Mouse (Mus musculus) brain, embryonic 14.5 days (tissue): ENCODE measurements around the gene Hoxd13. TPM values are rescaled to one million over a fixed set of nuclear protein-coding genes. Genes with fewer than 3 reads are reported as not detected.

ENCODE experiments used
- DNase-seq: peaks from one replicate; pipeline ENCODE4 v3.0.0-alpha.2; 2011; ENCODE audit warnings: low read depth
- CTCF ChIP-seq: fragments of 200-500 bp; IDR thresholded peaks from 2 replicates; pipeline ENCODE4 v1.5.1; 2012; ENCODE audit warnings: inconsistent platforms, mild to moderate bottlenecking, moderate library complexity, borderline replicate concordance; ENCODE audit not compliant: insufficient read depth, insufficient read length; ENCODE audit errors: extremely low read depth
- POLR2A ChIP-seq: fragments of 200-500 bp; IDR thresholded peaks from 2 replicates; pipeline ENCODE4 v1.6.1; 2012; ENCODE audit warnings: mild to moderate bottlenecking, inconsistent platforms, borderline replicate concordance; ENCODE audit not compliant: poor library complexity, insufficient read depth, insufficient read length, severe bottlenecking; ENCODE audit errors: extremely low read depth
- polyA plus RNA-seq: library from polyadenylated mRNA; depleted of rRNA; stranded (reverse); fragments of >200 nt; gene quantifications from 2 replicates; pipeline ENCODE4 v1.2.3, GENCODE M21; 2012; rRNA removed

Hoxd13 gene
- polyA plus RNA-seq, 1 experiment = 0.16 TPM

- no peak for DNase-seq
Observed at GRCm38 (mm10) chr2:74720955-74721491, 52.9 kb downstream of the Hoxd13 start.

More at GRCm38 (mm10) chr2:74720955-74721491, 52.9 kb downstream of the Hoxd13 start:
- TF ChIP-seq CTCF (no peak), POLR2A (no peak)

Other genes with a start within 250 kb of the Hoxd13 start
- gene Lnpk, start 88.9 kb upstream of the Hoxd13 start, polyA plus RNA-seq = 29.8 and 32.9 TPM in 2 replicates
- 1.7 and 4.6 TPM in 2 replicates for gene Evx2, start 8.8 kb upstream of the Hoxd13 start, polyA plus RNA-seq
- gene Hoxd12, start 6.7 kb downstream of the Hoxd13 start, polyA plus RNA-seq = 0.05 TPM in 1 of 2 replicates, not detected in the other
- 0.05 TPM in 1 of 2 replicates, not detected in the other for gene Hoxd11, start 11.2 kb downstream of the Hoxd13 start, polyA plus RNA-seq
- 0.04 and 0.14 TPM in 2 replicates for gene Hoxd10, start 23.6 kb downstream of the Hoxd13 start, polyA plus RNA-seq
- 0.19 and 0.36 TPM in 2 replicates for gene Hoxd9, start 29.4 kb downstream of the Hoxd13 start, polyA plus RNA-seq
- 0.73 and 1.6 TPM in 2 replicates for gene Hoxd8, start 36.3 kb downstream of the Hoxd13 start, polyA plus RNA-seq
- gene Hoxd3, start 43.6 kb downstream of the Hoxd13 start, polyA plus RNA-seq = 9.6 and 47.4 TPM in 2 replicates
- gene Hoxd4, start 43.6 kb downstream of the Hoxd13 start, polyA plus RNA-seq = 0.81 and 5.5 TPM in 2 replicates
- 0.44 and 1.7 TPM in 2 replicates for gene Gm28230, start 58.4 kb downstream of the Hoxd13 start, polyA plus RNA-seq
- 0.34 and 1.3 TPM in 2 replicates for gene Hoxd1, start 94.7 kb downstream of the Hoxd13 start, polyA plus RNA-seq
- 75.7 and 84.2 TPM in 2 replicates for gene Mtx2, start 157.5 kb downstream of the Hoxd13 start, polyA plus RNA-seq